Mouse (Mus musculus) ES-E14 (cell line): ENCODE data around the gene Ccdc7a. TPM values are rescaled to one million over a fixed set of nuclear protein-coding genes. Genes with fewer than 3 reads are reported as not detected.

Experiments
- DNase-seq: peaks from one replicate; pipeline ENCODE4 v3.0.0-alpha.2; 2013; ENCODE audit warnings: low read depth, low spot score
- H3K27ac ChIP-seq: 2 replicates; pipeline ENCODE4 v1.5.1; 2012; ENCODE audit warnings: low read depth, mild to moderate bottlenecking, low read length, moderate library complexity, mixed read lengths; ENCODE audit not compliant: poor library complexity, insufficient read depth, severe bottlenecking
- H3K36me3 ChIP-seq: 2 replicates; pipeline ENCODE4 v1.6.1; 2012; ENCODE audit warnings: mild to moderate bottlenecking, low read length, moderate library complexity, mixed read lengths; ENCODE audit not compliant: control insufficient read depth, poor library complexity, insufficient read depth, severe bottlenecking
- H3K4me1 ChIP-seq, 2 experiments: fragments of 150-350 bp in 1 of 2; sonication (generic) in 1 of 2; 2 replicates each; pipeline ENCODE4 v1.6.1; 2012; ENCODE audit warnings: low read length in 2 of 2, mild to moderate bottlenecking in 1 of 2, mixed read lengths in 1 of 2; ENCODE audit not compliant: control insufficient read depth in 2 of 2, insufficient read depth in 2 of 2, poor library complexity in 1 of 2
- H3K4me3 ChIP-seq, 2 experiments: fragments of 150-350 bp in 1 of 2; sonication (generic) in 1 of 2; 2 replicates each; pipeline ENCODE4 v1.5.1; 2012; ENCODE audit warnings: low read length in 2 of 2, low read depth in 1 of 2, mild to moderate bottlenecking in 1 of 2, mixed read lengths in 1 of 2; ENCODE audit not compliant: insufficient read depth in 1 of 2, poor library complexity in 1 of 2, severe bottlenecking in 1 of 2
- H3K9ac ChIP-seq: 2 replicates; pipeline ENCODE4 v1.6.1; 2012; ENCODE audit warnings: low read depth, mild to moderate bottlenecking, low read length, mixed read lengths; ENCODE audit not compliant: poor library complexity, insufficient read depth, severe bottlenecking
- H3K9me3 ChIP-seq: fragments of 150-350 bp; sonication (generic); 2 replicates; pipeline ENCODE4 v1.6.1; 2012; ENCODE audit warnings: low read depth, mild to moderate bottlenecking, low read length; ENCODE audit not compliant: control insufficient read depth, insufficient read depth
- CHD2 ChIP-seq: IDR thresholded peaks from 2 replicates; pipeline ENCODE4 v1.6.1; 2014; ENCODE audit warnings: mild to moderate bottlenecking, low read depth, low read length, inconsistent platforms
- HCFC1 ChIP-seq: IDR thresholded peaks from 2 replicates; pipeline ENCODE4 v1.6.1; 2012; ENCODE audit warnings: low read length, inconsistent platforms, borderline replicate concordance; ENCODE audit not compliant: insufficient read depth
- MAFK ChIP-seq: IDR thresholded peaks from 2 replicates; pipeline ENCODE4 v1.6.1; 2014; ENCODE audit warnings: mild to moderate bottlenecking, low read depth, low read length, inconsistent platforms; ENCODE audit not compliant: insufficient read depth
- ZC3H11A ChIP-seq: IDR thresholded peaks from 2 replicates; pipeline ENCODE4 v1.6.1; 2012; ENCODE audit warnings: low read depth, mild to moderate bottlenecking, inconsistent platforms, low read length, borderline replicate concordance
- ZNF384 ChIP-seq: IDR thresholded peaks from 2 replicates; pipeline ENCODE4 v1.6.1; 2012; ENCODE audit warnings: low read depth, low read length, inconsistent platforms
- in situ Hi-C, 2 experiments: fragments of 600-800 bp; cut with MboI; formaldehyde crosslinking; loops; one replicate each; pipeline ENCODE4 v1.15.1; 2025; ENCODE audit warnings: low sequenced_read_pairs in 2 of 2, inconsistent platforms in 1 of 2; ENCODE audit not compliant: unreplicated experiment in 2 of 2
- total RNA-seq: library from RNA; depleted of rRNA; stranded (reverse); fragments of 300-350 nt; gene quantifications from 2 replicates; pipeline ENCODE4 v1.2.3, GENCODE M21; 2012; rRNA removed

Gene Ccdc7a
- total RNA-seq, 1 experiment: not detected

DNA sequence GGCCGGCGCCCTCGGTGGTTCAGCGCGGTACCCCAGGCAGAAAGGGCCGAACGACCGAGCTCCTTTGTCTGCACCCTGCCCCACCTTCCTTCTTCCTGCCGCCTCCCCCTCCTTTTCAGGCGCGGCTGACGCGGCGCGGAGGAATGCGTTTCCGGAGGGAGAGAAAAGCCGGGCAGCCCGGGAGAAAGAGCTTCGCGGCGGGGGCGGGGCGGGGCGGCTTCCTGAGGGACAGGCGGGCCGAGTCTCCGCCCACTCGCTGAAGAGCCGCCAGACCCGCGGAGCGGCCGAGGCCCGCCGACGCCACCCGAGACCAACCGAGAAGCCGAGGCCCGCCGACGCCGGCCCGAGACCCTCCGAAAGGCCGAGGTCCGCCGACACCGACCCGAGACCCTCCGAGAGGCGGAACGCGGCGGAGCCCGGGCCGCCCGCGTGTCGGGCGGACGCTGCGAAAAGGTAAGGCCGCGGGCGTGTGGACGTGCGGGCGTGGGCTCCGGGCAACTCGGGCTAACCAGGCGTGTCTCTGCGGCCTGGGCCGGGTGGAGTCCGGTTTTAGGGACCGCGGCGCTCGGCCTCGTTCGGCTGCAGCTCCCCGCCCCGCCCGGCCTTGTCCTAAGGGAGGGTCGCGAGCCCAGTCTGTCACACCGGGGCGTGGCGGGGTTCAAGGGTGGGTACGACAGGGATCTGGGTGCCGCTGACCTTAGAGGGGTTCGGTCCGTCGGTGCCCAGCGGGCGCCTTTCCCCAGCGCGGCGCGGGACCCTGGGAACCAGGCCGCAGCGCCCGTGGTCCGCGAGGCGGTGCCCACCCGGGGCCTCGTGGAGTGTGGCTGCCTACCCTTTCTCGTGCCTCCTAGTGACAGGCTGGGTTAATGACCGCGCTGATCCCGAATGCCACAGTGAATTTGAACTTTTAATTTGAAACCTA lies 379.5 kb downstream of the Ccdc7a start, which contains the start of gene Itgb1:
TSS of gene Itgb1 (plus strand) at position 148 of the 922 bp plus-strand sequence.
- Histone ChIP-seq H3K27ac (peak within 1 kb of the TSS; percentile 80), H3K36me3 (no peaks in the 10 kb centered on the region), H3K9me3 (no peaks in the 10 kb centered on the region), H3K9ac (peak within 1 kb of the TSS; percentile 92), H3K4me1 (peaks cover 0 to 4% of the 10 kb centered on the region in 2 experiments; a peak in 3 of 4 replicates), H3K4me3 (peak within 1 kb of the TSS; percentile 80 to 95)
- in situ Hi-C loops: no loop called here
- DNase-seq: peak; percentile 90
- TF ChIP-seq MAFK (no peak), HCFC1 (no peak), CHD2 (peak; percentile 28; the same call in 1 of the 2 replicates)

DNA sequence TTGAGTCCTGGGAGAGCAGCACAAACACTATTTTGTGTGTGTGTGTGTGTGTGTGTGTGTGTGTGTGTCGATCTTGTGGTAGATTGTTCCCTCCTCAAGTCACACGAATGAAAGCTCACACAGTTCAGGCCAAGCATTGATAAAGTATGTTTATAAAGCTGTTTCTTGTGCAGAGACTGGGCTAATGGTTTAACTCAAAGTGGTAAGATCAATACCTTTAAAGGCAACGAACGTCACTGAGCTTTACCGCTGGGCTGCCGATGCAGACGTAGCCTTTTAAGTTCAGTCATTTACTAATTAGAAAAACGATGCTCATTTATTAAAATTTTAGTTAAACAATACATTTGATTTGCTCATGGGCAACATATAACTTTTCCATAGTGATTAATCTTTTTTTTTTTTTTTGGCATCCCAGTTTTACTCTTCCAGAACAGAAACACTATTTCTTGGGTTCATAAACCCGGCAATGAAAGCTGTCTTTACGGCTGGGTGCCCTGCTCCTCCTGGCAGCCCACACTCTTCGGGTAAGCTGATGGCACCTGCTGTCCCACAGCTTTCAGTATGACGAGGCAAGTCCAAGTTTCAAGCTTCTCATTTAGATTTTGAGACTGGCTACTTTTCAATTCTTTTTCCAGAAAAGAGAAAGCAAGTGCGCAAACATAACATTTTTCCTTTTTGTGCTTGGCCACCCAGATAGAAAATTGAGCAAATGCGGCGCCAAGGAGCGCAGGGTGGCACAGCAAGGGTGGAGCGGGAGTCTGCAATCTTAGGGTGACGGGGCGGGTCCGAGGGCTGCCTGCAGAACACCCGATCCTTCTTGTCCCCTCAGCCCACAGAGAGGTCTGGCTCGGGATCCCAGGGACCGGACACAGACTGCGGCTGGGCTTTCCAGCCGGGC lies 380.5 kb downstream of the Ccdc7a start:
- Histone ChIP-seq H3K27ac (peak overlapping the region; percentile 80), H3K4me1 (peaks cover 0 to 4% of the 10 kb centered on the region in 2 experiments; a peak in 3 of 4 replicates), H3K9me3 (no peaks in the 10 kb centered on the region), H3K4me3 (peak overlapping the region; percentile 80 to 95), H3K36me3 (no peaks in the 10 kb centered on the region), H3K9ac (peak overlapping the region; percentile 88)
- in situ Hi-C loops: no loop called here
- no peak for DNase-seq
- TF ChIP-seq CHD2: no peak
- TF ChIP-seq HCFC1: no peak
- TF ChIP-seq MAFK: peak; percentile 7; the same call in 1 of the 2 replicates
- peak; percentile 44; the same call in 1 of the 2 replicates for TF ChIP-seq ZNF384
- TF ChIP-seq ZC3H11A: no peak

Other genes starting within 250 kb of the Ccdc7a start
- not detected in 2 replicates for gene Ccdc7b, start 1.6 kb upstream of the Ccdc7a start, total RNA-seq
- not detected in 2 replicates for gene Gm10999, start 66.1 kb upstream of the Ccdc7a start, total RNA-seq
- gene 2610044O15Rik8, start 168.9 kb upstream of the Ccdc7a start, total RNA-seq: 17.4 TPM in 2 replicates